Mouse (Mus musculus) megakaryocyte, embryonic 14.5 days (primary cell): Measurements from ENCODE around the gene Epo.

Source experiments
- FLI1 ChIP-seq: IDR thresholded peaks from 2 replicates; pipeline ENCODE4 v1.6.1; 2012; ENCODE audit warnings: low read length, inconsistent platforms, mixed read lengths
- GATA1 ChIP-seq: IDR thresholded peaks from 3 replicates; pipeline ENCODE4 v1.6.1; 2012; ENCODE audit warnings: mixed read lengths, low read length, inconsistent platforms, borderline replicate concordance

DNA sequence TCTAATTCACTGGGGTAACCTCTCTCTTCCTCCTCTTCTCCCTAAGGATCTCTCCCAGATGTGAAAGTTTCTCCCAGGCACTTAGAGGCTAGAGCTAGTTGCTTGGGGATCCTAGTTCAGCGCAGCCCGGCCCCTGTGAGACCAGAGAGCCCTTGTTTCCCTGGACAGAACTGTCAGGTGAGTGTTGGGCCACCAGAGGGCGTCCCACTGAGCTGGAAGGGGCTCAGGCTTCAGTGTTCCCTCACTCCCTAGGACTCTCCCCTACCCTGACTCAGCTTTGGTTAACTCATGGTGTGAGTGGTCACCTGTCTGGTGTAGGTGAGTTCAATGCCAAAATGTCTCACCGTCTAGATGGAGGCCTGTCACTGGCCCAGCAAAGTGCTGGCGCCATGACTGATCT is 14.6 kb downstream of the Epo start, which contains the start of gene Gigyf1:
- TF ChIP-seq GATA1 (no peak), FLI1 (no peak)
